Mouse (Mus musculus) CD8-positive naive resting alpha-beta T cell, adult 2 months (primary cell): ENCODE results near the gene Slc10a7.
"Not testable (repeated sequence)": the region's sequence is repeated elsewhere in the genome, so short reads cannot be mapped to it uniquely, and the experiment has no call there.

Source experiments
- DNase-seq, 2 experiments: peaks; one replicate each; pipeline ENCODE4 v3.0.0; 2022; ENCODE audit warnings: low read depth in 2 of 2, low spot score in 2 of 2

Slc10a7 gene

GRCm38 (mm10) chr8:78509273-78510031 is at the start of gene Slc10a7:
Slc10a7 (plus strand) TSS chr8:78509346.
- DNase-seq, result peak; percentile 74 to 79

DNA sequence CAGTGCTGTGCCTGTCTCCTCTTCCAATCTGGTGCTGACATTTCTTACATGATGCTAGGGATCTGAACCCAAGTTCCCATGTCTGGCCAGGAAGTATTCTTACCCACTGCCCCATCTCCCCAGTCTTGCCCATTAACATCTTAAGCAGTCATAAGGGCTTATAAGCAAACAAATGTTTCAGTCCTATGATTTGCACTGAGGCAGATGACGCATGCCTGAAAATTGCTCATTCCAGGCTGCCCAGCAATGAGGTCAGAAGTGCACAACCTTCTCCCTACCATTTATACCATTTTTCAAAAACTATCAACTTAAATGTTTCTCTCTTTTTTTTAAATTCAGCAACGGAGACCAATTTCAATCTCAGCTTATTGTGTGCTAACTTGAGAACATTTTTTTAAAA is 45.2 kb upstream of the Slc10a7 start:
- no peak for DNase-seq

GRCm38 (mm10) chr8:78467889-78468288 is 41.3 kb upstream of the Slc10a7 start:
- no peak for DNase-seq

- no peak for DNase-seq
Observed at GRCm38 (mm10) chr8:78477051-78477829, 31.9 kb upstream of the Slc10a7 start.

- DNase-seq, result no peak
Observed at GRCm38 (mm10) chr8:78489733-78490132, 19.4 kb upstream of the Slc10a7 start.

- DNase-seq, result no peak
Observed at GRCm38 (mm10) chr8:78493031-78493430, 16.1 kb upstream of the Slc10a7 start.

GRCm38 (mm10) chr8:78496273-78496672 is 12.9 kb upstream of the Slc10a7 start:
- DNase-seq, result not testable (repeated sequence)

DNA sequence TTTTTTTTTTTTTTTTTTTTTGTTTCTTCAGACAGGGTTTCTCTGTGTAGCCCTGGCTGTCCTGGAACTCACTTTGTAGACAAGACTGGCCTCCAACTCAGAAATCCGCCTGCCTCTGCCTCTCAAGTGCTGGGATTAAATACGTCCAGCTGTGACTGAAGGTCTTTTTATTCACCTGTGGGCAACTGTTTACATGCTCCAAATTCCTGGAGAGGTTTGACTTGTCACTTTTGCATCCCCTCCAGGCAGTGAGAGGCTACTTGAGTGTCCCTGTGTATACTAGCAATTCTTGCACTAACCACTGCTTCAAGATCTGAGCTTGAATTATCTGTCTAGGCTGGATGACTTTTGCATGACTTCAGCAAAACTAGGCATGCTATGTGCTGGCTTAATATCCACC is 6.4 kb upstream of the Slc10a7 start:
- no peak for DNase-seq

DNA sequence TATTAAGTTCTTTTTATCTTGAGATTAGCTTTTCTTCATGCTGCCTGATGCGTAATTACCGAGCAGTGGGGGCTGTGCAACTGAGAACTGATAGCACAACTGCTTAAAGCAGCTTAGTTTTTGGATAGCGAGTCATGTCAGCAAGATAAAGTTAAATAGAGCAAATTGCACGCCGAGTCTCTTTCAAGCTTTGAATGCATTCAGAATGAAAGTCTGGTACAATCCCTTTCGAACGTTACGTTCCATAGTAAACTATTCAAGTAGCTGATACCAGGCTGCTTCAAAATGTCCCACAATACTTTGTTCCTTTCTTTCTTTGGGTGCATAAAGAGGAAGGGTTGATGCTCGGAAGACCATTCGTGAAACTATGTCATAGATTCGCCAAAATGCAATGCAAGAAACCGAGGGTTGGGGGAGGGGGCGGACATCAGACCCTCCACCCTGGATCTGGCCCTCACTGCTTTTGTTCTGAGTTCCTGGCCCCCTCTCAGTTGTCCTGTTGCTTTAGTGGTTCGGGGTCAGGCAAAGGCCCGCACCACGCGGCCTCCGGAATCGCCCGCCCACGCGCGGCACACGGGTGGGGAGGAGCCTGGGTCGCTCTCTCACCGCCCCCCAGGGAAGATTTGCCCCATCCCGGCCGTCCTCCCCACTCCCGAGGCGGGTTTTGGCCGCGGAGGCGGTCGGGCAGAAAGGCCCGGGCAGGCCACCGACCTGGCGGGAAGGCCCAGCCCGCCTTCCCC is 997 bp upstream of the Slc10a7 start:
- peak in 1 of 2 experiments; percentile 53 for DNase-seq

DNA sequence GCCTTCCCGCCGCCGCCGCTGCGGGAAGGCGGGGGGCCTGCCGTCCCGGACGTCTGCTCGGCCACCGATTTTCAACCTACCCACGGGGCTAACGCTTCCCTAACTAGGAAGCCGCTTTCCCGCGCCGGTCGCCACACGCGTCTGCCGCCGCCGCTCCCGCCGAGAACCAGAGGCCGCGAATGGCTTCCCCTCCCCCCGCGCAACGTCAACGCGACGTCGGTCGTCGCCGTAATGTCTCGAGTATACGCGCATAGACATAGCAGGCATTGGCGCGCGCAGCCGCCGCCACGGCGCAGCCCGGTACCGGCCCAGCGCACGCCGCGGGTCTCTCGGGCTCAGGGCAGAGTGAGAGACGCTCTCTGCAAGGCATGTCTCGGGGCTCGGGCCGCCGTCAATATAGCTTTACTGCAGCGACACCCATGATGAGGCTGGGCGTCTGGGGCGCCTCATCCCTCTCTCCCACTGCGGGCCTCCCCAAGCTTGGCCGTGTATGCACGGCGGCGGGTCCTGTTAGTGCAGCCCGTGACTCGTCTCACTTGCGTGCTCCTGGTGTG is 350 bp upstream of the Slc10a7 start, which contains the start of gene Rbmxl1:
Gene Rbmxl1 (minus strand): TSS at position 180 of the 554 bp plus-strand sequence.
- DNase-seq, result peak; percentile 83

- DNase-seq, result no peak
Observed at GRCm38 (mm10) chr8:78510094-78510493, 948 bp downstream of the Slc10a7 start.

DNA sequence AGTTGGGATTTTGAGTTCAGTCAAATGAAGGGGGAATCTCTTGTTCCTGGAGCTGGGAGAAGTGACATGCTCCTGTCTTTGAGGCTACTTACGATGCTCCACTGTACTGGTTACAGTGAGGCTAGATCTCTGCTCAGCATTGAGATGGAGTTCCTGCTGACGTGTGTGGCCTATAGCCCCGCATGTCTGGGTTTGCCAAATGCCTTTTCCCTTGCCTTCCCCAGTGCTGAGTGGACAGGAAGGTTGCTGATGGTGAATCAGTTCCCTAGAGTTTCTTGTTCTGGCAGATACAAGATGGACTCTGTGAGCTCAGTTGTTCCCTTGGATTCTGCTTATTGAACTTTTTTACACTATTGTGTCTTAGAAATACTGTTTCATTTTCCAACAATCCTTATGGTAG is 1.8 kb downstream of the Slc10a7 start:
- no peak for DNase-seq

DNA sequence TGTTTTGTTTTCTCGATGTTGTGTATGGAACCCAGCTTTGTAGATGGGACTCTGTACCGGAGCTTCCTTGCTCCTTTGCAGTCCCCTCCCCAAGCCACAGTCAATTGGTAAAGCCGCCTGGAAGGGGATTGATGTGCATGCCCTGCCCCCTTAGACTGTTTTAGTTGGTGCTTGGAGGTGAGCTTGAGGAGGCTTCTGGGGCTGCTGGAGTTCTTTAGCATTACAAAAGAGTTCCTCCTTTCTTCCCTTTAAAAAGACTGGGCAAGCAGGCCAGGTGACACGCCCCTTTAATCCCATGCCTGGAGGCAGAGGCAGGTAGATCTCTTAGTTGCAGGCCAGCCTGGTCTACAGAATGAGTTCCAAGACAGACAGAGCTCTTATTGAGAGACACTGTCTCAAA is 4.0 kb downstream of the Slc10a7 start:
- no peak for DNase-seq

GRCm38 (mm10) chr8:78514706-78515105 is 5.6 kb downstream of the Slc10a7 start:
- DNase-seq, result no peak

- DNase-seq, result no peak
Observed at GRCm38 (mm10) chr8:78515132-78515531, 6.0 kb downstream of the Slc10a7 start.

GRCm38 (mm10) chr8:78533981-78534380 is 24.8 kb downstream of the Slc10a7 start:
- DNase-seq, result no peak

DNA sequence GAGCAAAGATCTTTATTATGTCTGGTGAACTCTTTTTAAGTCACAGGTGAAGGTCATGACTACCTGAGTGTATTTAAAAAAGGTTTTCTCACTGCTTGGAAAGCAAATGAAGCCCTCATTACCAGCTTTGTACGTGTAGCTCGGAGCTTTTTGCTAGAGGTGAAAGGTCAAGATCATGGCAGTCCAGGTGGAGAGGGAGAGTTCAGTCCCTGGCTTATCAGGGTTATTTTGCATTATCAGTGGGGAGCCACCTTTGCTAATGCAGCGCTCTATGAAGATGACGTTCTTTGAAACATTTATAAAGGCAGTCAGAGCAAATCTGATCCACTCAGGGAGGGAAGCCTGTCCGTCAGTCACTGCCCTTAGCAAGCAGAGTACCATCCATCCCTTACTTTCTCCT is 27.6 kb downstream of the Slc10a7 start:
- no peak for DNase-seq

GRCm38 (mm10) chr8:78537795-78538194 is 28.6 kb downstream of the Slc10a7 start:
- DNase-seq, result no peak

GRCm38 (mm10) chr8:78542670-78543069 is 33.5 kb downstream of the Slc10a7 start:
- DNase-seq, result not testable (repeated sequence)

DNA sequence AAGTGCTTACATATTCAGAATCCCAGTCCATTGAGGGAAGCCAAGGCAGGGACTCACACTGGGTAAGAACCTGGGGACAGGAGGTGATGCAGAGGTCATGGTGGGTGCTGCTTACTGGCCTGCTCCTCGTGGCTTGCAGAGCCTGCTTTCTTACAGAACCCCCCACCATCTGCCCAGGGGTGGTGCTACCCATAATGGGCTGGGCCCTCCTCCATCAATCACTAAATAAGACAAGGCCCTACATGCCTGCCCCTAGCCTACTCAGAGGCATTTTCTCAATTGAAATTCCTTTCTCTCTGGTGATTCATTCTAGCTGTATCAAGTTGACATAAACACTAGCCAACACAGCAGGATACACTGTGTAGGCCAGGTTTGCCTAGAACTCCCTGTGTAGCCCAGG is 34.5 kb downstream of the Slc10a7 start:
- no peak for DNase-seq

- DNase-seq, result no peak
Observed at GRCm38 (mm10) chr8:78544545-78544944, 35.4 kb downstream of the Slc10a7 start.
